Mouse (Mus musculus) lung, embryonic 15.5 days (tissue): Measurements from ENCODE around the gene Meis3. TPM values are rescaled to one million over a fixed set of nuclear protein-coding genes. Genes with fewer than 3 reads are reported as not detected.

ENCODE experiments used
- ATAC-seq: fragments of 200-750 bp; cut with Nextera tagmentation; 2 replicates; pipeline ENCODE4 v1.8.0; 2017; ENCODE audit warnings: moderate number of reproducible peaks, borderline replicate concordance; ENCODE audit not compliant: low FRiP score, low TSS enrichment; ENCODE audit errors: extremely low read depth
- H3K27ac ChIP-seq: fragments of 300-500 bp; sonication (generic); 2 replicates; pipeline ENCODE4 v1.5.1; 2015; ENCODE audit warnings: moderate library complexity, mild to moderate bottlenecking, inconsistent platforms
- H3K27me3 ChIP-seq: fragments of 300-500 bp; sonication (generic); 2 replicates; pipeline ENCODE4 v1.6.1; 2015; ENCODE audit warnings: inconsistent platforms
- H3K36me3 ChIP-seq: fragments of 300-500 bp; sonication (generic); 2 replicates; pipeline ENCODE4 v1.6.1; 2015; ENCODE audit warnings: inconsistent platforms
- H3K4me1 ChIP-seq: fragments of 300-500 bp; sonication (generic); 2 replicates; pipeline ENCODE4 v1.6.1; 2015; ENCODE audit warnings: inconsistent platforms
- H3K4me2 ChIP-seq: fragments of 300-500 bp; sonication (generic); 2 replicates; pipeline ENCODE4 v1.6.1; 2015; ENCODE audit warnings: inconsistent platforms, mild to moderate bottlenecking, moderate library complexity
- H3K4me3 ChIP-seq: fragments of 300-500 bp; sonication (generic); 2 replicates; pipeline ENCODE4 v1.5.1; 2015; ENCODE audit warnings: mild to moderate bottlenecking, inconsistent platforms
- H3K9ac ChIP-seq: fragments of 300-500 bp; sonication (generic); 2 replicates; pipeline ENCODE4 v1.6.1; 2015; ENCODE audit warnings: inconsistent platforms
- H3K9me3 ChIP-seq: fragments of 300-500 bp; sonication (generic); 2 replicates; pipeline ENCODE4 v1.6.1; 2016; ENCODE audit warnings: inconsistent platforms
- WGBS: fragments of 180-500 bp; shearing (Covaris S2); methylation state at CpG from one replicate; pipeline ENCODE4 v1.1.7; 2015; 5-methylcytosine and 5-hydroxymethylcytosine counted together
- polyA plus RNA-seq: library from polyadenylated mRNA; unstranded; fragments of >200 nt; fragmentation: Nextera tagmentation; extraction: Ambion mirVana; gene quantifications from 2 replicates; pipeline ENCODE4 v1.2.1, GENCODE M21; 2015

Gene Meis3
- polyA plus RNA-seq, 1 experiment from 2014 or later = 20.2 TPM

DNA sequence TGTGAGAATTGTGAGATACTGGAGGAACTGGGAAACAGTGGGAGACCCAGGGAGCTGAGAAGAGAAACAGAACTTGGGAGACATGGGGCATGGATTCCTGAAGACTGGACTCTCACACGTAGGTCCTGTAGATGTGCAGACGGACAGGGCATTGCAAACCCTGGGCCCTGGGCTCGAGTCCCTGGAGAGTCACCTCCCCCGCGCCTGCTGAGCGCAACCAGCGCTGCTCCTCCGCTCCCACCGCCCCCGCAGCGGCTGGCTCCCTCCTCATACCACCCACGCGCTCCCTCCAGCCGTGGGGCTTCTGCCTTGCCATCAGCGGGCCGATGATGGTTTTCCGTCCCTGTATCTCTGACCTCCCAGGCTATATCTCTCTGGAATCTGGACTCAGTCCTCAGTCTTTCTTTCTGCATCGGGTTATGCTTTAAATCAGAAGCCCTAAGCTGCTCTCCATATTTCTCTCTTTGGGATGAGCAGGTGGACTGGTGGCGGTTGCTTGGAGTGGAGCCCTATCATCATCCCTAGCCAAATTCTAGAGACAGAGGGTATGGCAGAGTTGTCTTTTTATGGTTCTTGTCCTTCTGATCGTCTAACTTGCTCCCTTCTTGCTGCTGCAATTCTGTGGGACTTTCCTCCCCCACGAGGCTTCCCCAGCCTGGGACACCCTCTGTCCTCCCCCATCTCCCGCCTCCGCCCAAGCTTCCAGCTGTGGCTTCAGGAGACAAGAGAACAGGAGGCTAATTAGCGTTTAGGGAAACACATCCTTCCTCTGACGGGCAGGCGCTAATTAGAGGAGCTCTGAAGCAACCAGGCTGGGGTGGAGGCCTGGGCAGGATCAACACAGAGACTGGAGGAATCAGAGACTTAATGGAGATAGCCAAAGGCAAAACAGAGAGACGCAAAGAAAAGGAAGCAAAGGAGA, 28.1 kb upstream of the Meis3 start:
- H3K36me3 ChIP-seq = no peaks in the 10 kb centered on the region
- no peak overlapping the region for H3K4me3 ChIP-seq
- no peaks in the 10 kb centered on the region for H3K27me3 ChIP-seq
- no peaks in the 10 kb centered on the region for H3K9me3 ChIP-seq
- ATAC-seq = no peak
- WGBS = 35% methylated on average over 27 of the region's 27 CpGs
- no peak overlapping the region for H3K9ac ChIP-seq
- no peak overlapping the region for H3K27ac ChIP-seq
- H3K4me2 ChIP-seq = no peak overlapping the region
- no peaks in the 10 kb centered on the region for H3K4me1 ChIP-seq

DNA sequence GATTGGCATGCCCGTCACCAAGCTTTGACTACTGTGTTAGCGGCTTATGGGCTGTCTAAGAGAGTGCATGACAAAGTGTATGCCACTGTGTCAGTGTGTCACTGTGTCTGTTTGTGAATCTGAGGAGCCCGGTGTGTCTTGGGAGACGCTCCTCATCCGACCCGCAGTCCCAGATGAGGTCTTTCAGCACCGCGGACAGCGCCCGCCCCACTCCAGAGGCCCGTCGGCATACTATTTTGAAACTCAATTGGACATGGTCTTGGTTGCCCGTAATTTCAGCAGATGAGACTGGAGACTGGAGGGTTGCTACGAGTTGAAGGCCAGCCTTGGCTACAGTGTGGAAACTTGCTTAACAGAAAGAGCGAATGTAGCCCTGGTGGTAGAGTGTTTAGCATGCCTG, 27.2 kb upstream of the Meis3 start:
- Histone ChIP-seq H3K27me3 (no peaks in the 10 kb centered on the region), H3K4me2 (no peak overlapping the region), H3K4me3 (no peak overlapping the region), H3K9ac (no peak overlapping the region), H3K4me1 (no peaks in the 10 kb centered on the region), H3K27ac (no peak overlapping the region), H3K36me3 (no peaks in the 10 kb centered on the region), H3K9me3 (no peaks in the 10 kb centered on the region)
- ATAC-seq = no peak
- WGBS = 13% methylated on average over 15 of the region's 15 CpGs

DNA sequence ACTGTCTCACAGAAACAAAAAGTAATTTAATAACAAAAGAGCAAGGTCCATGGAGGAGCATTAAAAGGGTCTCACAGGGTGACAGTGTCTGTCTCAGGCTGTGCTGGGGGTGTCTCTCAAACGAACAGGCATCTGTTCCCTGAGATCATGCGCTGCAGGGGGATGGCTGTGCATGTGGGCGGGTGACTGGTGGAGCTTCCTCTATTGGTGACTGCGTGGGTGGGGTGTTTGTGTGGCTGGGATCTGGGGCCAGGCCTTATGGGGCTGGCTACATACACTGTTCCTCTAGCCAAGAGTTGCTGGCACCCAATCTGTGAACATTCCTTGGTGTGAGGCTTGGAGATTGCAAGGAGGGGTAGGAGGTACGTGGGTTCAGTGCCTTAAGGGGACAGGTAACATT, 25.6 kb upstream of the Meis3 start:
- Histone ChIP-seq H3K27me3 (no peaks in the 10 kb centered on the region), H3K9me3 (no peaks in the 10 kb centered on the region), H3K4me1 (no peaks in the 10 kb centered on the region), H3K4me2 (no peak overlapping the region), H3K36me3 (no peaks in the 10 kb centered on the region), H3K9ac (no peak overlapping the region), H3K4me3 (no peak overlapping the region), H3K27ac (no peak overlapping the region)
- 46% methylated on average over 5 of the region's 5 CpGs for WGBS
- no peak for ATAC-seq

DNA sequence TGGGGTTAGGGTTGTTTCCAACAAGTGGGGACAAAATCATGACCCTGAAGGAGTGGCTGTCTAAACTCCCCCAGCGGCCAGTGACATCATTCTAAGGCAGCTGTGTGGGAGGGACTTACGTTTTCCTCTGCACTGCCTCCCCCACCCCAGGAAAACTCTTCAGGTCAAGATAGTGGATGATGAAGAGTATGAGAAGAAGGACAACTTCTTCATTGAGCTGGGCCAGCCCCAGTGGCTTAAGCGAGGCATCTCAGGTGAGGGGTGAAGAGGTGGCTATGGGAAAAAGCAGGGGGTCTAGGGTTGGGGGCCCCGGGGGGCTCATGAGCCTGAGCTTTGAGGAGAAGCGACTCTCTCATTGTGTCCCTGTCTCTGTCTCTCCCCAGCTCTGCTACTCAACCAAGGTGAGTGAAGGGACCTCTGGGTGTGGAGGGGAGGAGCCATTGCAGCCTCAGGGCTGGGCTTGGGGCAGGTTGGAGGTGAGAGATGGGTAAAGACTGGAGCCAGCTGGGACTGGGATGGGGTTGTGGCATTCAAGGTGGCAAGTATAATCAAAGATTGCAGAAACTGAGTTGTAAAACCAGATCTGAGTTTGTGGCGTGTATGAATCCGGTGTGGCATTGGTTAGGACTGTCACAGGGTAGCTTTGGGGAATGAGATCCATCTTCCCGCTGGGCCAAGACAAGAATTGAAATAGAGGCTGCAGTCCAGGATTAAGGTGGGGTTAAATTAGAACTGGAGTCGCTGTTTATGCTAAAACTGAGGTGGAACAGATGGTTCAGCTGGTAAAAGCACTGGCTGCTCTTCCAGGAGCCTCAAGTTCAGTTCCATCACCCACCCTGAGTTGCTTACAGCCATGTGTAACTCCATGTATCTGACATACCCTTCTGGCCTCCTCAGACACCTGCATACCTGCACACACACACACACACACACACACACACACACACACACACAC, 24.4 kb upstream of the Meis3 start:
- Histone ChIP-seq H3K27me3 (no peaks in the 10 kb centered on the region), H3K9ac (no peak overlapping the region), H3K27ac (no peak overlapping the region), H3K4me2 (no peak overlapping the region), H3K36me3 (no peaks in the 10 kb centered on the region), H3K9me3 (no peaks in the 10 kb centered on the region), H3K4me1 (no peaks in the 10 kb centered on the region), H3K4me3 (no peak overlapping the region)
- ATAC-seq = no peak
- WGBS = 66% methylated on average over 9 of the region's 9 CpGs

DNA sequence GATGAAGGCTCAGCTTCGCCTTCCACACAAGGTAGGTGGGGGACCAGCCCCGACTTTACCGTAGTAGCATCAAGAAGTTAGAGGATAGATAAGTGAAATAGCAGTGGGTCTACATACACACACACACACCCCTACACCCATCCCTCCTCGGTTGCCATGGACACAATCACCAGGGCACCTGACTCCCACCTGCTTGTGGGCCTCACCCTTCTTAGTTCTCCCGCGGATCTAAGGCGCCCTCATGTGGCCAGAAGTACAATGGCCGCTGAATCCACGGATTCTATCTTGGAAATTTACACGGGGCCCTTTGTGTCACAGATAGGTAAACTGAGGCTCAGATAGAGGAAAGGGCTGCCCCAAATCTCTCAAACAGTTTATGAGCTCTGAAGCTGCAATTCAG, 21.4 kb upstream of the Meis3 start:
- no peak overlapping the region for H3K4me3 ChIP-seq
- H3K4me2 ChIP-seq = no peak overlapping the region
- no peak for ATAC-seq
- WGBS = 15% methylated on average over 10 of the region's 10 CpGs
- H3K9ac ChIP-seq = no peak overlapping the region
- peaks cover 6% of the 10 kb centered on the region for H3K27me3 ChIP-seq
- no peaks in the 10 kb centered on the region for H3K4me1 ChIP-seq
- H3K27ac ChIP-seq = no peak overlapping the region
- no peaks in the 10 kb centered on the region for H3K9me3 ChIP-seq
- no peaks in the 10 kb centered on the region for H3K36me3 ChIP-seq

DNA sequence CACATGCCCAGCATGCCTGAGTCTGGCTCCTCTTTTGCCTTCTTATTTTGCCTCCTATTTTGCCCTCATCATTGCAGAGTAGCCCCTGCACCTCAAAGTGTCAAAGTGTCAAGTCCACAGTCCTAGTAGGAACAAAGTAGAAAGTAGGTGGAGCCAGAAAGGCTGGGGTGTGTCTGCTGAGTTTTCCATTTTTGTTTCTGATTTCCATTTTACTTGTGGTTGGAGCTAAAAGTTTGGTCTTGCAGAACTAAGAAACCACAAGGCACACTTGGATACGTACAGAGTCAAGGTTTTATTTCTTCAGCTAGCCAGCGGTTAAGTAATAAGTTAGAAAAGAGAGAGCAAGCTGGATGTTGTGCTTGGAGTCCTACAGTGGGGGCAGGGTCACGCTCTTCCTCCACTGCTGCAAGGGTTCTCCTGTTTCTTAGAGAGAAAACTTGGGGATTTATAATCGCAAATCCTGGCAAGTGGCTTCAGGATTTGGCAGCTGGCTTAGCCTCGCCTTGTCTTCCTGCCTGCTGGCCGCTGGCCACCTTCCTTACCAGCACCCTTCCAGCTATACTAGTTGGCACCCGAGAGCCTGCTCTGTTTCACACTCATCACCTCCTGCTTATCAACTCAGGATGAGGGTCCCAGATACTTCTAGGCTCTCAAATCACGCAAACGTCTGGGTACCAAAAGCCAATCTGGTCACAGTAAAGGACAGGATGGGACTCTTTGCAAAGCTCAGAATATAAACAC, 19.6 kb upstream of the Meis3 start:
- no peak for ATAC-seq
- H3K27ac ChIP-seq = no peak overlapping the region
- 51% methylated on average over 9 of the region's 9 CpGs for whole genome bisulfite sequencing

DNA sequence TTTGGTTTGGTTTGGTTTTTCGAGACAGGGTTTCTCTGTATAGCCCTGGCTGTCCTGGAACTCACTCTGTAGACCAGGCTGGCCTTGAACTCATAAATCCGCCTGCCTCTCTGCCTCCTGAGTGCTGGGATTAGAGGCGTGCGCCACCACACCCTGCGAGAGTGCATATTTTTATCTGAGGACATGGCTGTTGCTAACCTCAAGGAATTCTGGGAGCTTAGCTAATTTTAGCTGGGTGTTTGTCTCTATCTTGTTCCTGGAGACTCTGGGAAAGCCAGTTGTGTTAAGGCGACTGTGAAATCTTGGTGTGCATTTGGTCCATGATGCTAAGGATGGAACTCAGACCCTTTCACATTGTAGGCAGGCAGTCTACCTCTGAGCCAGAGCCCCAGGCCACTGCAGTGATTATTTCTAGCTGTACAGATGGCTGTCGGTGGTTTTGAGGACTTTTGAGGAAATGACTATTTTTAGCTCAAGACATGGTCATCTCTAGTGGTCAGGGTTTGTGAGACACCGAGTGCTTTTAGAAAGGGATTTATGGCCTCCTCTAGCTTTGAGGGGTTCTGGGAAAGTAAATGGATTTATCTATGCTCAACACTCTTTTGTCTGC, 18.7 kb upstream of the Meis3 start:
- ATAC-seq = no peak
- Histone ChIP-seq H3K27me3 (peaks cover 20% of the 10 kb centered on the region), H3K4me2 (no peak overlapping the region), H3K9me3 (no peaks in the 10 kb centered on the region), H3K4me1 (no peaks in the 10 kb centered on the region), H3K4me3 (no peak overlapping the region), H3K9ac (no peak overlapping the region), H3K27ac (no peak overlapping the region), H3K36me3 (no peaks in the 10 kb centered on the region)
- WGBS = 66% methylated on average over 8 of the region's 8 CpGs

More for the DNA sequence above, 19.6 kb upstream of the Meis3 start:
- Histone ChIP-seq H3K4me2 (no peak overlapping the region), H3K9ac (no peak overlapping the region), H3K4me3 (no peak overlapping the region), H3K9me3 (no peaks in the 10 kb centered on the region), H3K36me3 (no peaks in the 10 kb centered on the region), H3K27me3 (peaks cover 20% of the 10 kb centered on the region), H3K4me1 (no peaks in the 10 kb centered on the region)

DNA sequence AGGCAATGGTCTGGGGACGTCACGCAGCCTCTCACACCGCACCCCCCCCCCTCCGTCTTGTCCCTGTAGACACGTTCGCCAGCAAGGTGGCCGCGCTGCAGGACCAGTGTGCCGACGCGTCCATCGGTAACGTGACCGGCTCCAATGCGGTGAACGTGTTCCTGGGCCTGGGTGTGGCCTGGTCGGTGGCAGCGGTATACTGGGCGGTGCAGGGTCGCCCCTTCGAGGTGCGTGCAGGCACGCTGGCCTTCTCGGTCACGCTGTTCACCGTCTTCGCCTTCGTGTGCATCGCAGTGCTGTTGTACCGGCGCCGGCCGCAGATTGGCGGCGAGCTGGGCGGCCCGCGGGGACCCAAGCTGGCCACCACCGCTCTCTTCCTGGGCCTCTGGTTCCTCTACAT, 16.2 kb upstream of the Meis3 start:
- H3K9ac ChIP-seq = no peak overlapping the region
- H3K27me3 ChIP-seq = peaks cover 20% of the 10 kb centered on the region
- no peaks in the 10 kb centered on the region for H3K36me3 ChIP-seq
- no peaks in the 10 kb centered on the region for H3K4me1 ChIP-seq
- H3K4me3 ChIP-seq = no peak overlapping the region
- no peak for ATAC-seq
- WGBS = 7% methylated on average over 39 of the region's 39 CpGs
- no peaks in the 10 kb centered on the region for H3K9me3 ChIP-seq
- no peak overlapping the region for H3K27ac ChIP-seq
- H3K4me2 ChIP-seq = 0 out of 2 replicates have a peak overlapping the region, but pooled peaks have one; percentile 2

DNA sequence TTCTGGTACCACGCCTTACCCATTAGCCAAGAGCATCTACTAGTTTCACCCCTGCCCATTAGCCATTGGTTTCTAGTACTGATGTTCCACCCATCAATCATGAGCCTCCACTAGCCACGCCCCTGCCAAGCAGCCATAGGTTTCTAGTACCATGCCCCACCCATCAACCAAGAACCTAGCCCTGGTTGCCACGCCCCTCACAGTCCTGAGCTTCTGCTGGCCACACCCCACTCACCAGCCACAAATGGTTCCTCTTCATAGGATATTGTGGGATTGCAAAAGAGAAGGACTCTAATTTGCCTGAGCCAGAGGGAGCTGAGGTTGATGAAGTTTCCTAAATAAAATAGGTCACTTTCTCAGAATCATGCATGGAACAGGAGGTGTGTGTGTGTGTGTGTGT, 14.2 kb upstream of the Meis3 start:
- Histone ChIP-seq H3K4me2 (no peak overlapping the region), H3K27me3 (peaks cover 20% of the 10 kb centered on the region), H3K4me1 (no peaks in the 10 kb centered on the region), H3K4me3 (no peak overlapping the region), H3K36me3 (no peaks in the 10 kb centered on the region), H3K9ac (no peak overlapping the region), H3K9me3 (no peaks in the 10 kb centered on the region), H3K27ac (no peak overlapping the region)
- ATAC-seq = no peak
- WGBS = 66% methylated on average over 3 of the region's 3 CpGs

DNA sequence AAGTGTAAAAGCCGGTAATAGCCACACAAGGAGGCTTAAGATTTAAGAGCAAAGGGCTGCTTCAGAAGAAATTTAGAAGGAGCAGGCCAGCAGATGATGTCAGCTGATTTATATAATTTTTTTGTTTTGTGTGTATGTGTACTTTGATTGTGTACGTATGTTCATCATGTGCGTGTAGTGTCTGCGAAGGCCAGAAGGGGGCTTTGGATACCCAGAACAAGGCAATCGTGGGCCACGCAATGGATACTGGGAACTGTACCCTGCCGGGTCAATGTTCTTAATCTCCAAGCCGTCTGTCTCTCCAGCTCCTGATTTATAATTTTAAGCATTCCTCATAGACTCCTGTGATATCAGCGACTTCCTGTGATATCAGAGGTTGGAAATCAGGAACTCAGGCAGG, 13.6 kb upstream of the Meis3 start:
- no peak for ATAC-seq
- H3K27me3 ChIP-seq = peaks cover 20% of the 10 kb centered on the region
- no peaks in the 10 kb centered on the region for H3K4me1 ChIP-seq
- 84% methylated on average over 9 of the region's 9 CpGs for WGBS
- no peak overlapping the region for H3K4me2 ChIP-seq
- H3K36me3 ChIP-seq = no peaks in the 10 kb centered on the region
- H3K4me3 ChIP-seq = no peak overlapping the region
- no peaks in the 10 kb centered on the region for H3K9me3 ChIP-seq
- H3K27ac ChIP-seq = no peak overlapping the region
- H3K9ac ChIP-seq = no peak overlapping the region

DNA sequence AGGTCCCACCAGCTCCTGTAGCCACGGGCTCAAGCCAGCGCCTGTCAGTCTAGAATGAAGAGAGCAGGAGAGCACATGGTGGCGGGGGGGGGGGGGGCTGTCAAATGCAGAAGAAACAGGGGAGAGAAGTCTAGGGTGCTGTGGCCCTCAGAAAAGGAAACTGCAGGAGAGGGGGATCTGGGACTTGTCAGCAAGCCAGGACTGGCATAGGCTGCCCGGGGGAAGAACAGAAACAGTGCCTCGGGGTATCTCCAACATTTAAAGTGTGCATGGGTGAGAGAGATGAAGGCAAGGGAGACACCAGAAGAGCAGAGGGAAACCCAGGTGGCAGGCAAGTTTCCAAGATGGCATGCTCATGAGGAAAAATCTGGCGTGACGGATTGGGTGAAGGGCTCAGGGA, 12.9 kb upstream of the Meis3 start:
- Histone ChIP-seq H3K4me3 (no peak overlapping the region), H3K4me2 (no peak overlapping the region), H3K4me1 (no peaks in the 10 kb centered on the region), H3K27ac (no peak overlapping the region), H3K9ac (no peak overlapping the region), H3K27me3 (peaks cover 20% of the 10 kb centered on the region), H3K9me3 (no peaks in the 10 kb centered on the region), H3K36me3 (no peaks in the 10 kb centered on the region)
- 70% methylated on average over 7 of the region's 7 CpGs for WGBS
- no peak for ATAC-seq
